Mouse (Mus musculus): ENCODE results near the gene U2af1. TPM values are rescaled to one million over a fixed set of nuclear protein-coding genes. Genes with fewer than 3 reads are reported as not detected.

Gene U2af1
- total and polyA plus RNA-seq, 3 experiments: 211 to 928 (median 498) TPM

- H3K27ac ChIP-seq (ENCODE audit: control insufficient read depth, low read depth, low read length): no peak overlapping the region
- no peak overlapping the region for H3K4me3 ChIP-seq (ENCODE audit: control insufficient read depth in 1 of 2, insufficient read depth in 1 of 2, low read depth in 2 of 2, low read length in 2 of 2)
- DNase-seq (ENCODE audit: low read depth, low spot score): no peak
- H3K9me3 ChIP-seq (replicated peaks; ENCODE audit: insufficient read depth, low read length): no peaks in the 10 kb centered on the region
- no peak for TF ChIP-seq NRF1 (IDR thresholded peaks at IDR 0.05; ENCODE audit: insufficient read depth, low read depth, low read length, poor library complexity, severe bottlenecking)
- no peak for TF ChIP-seq MAFK (IDR thresholded peaks at IDR 0.05; ENCODE audit: borderline replicate concordance, low read depth, low read length)
- TF ChIP-seq RAD21 (IDR thresholded peaks at IDR 0.05; ENCODE audit: low read depth, low read length): no peak
- no peak for TF ChIP-seq NELFE (IDR thresholded peaks at IDR 0.05; ENCODE audit: low read depth, low read length)
- TF ChIP-seq CHD1 (IDR thresholded peaks at IDR 0.05; ENCODE audit: low read depth, low read length): no peak
- no peak for TF ChIP-seq EP300 (IDR thresholded peaks at IDR 0.05; ENCODE audit: low read depth in 1 of 2, low read length in 2 of 2)
- no peak for TF ChIP-seq JUND (IDR thresholded peaks at IDR 0.05; ENCODE audit: low read depth, low read length)
- TF ChIP-seq CHD2 (IDR thresholded peaks at IDR 0.05; ENCODE audit: low read length): no peak
- no peak for TF ChIP-seq MYC (IDR thresholded peaks at IDR 0.05; ENCODE audit: low read depth, low read length)
- no peak for TF ChIP-seq CTCF (IDR thresholded peaks at IDR 0.05 in 2 of 3, conservative IDR thresholded peaks at IDR 0.05 in 1 of 3; ENCODE audit: control insufficient read depth in 1 of 3, insufficient read depth in 1 of 3, low read depth in 2 of 3, low read length in 3 of 3, poor library complexity in 1 of 3, severe bottlenecking in 1 of 3)
- TF ChIP-seq USF2 (IDR thresholded peaks at IDR 0.05; ENCODE audit: borderline replicate concordance in 1 of 2, insufficient read depth in 1 of 2, low read depth in 1 of 2, low read length in 2 of 2): no peak
- TF ChIP-seq POLR2AphosphoS5 (IDR thresholded peaks at IDR 0.05; ENCODE audit: borderline replicate concordance, low read depth, low read length): no peak
- no peak for TF ChIP-seq ELF1 (IDR thresholded peaks at IDR 0.05; ENCODE audit: low read depth, low read length)
- TF ChIP-seq MAZ (IDR thresholded peaks at IDR 0.05; ENCODE audit: low read depth, low read length): no peak
- no peak for TF ChIP-seq UBTF (IDR thresholded peaks at IDR 0.05; ENCODE audit: borderline replicate concordance, insufficient read depth, low read depth, low read length)
- no peak for TF ChIP-seq SIN3A (IDR thresholded peaks at IDR 0.05; ENCODE audit: low read length)
- no peak for TF ChIP-seq E2F4 (IDR thresholded peaks at IDR 0.05; ENCODE audit: borderline replicate concordance, low read depth, low read length)
- H3K27me3 ChIP-seq (ENCODE audit: control insufficient read depth in 1 of 2, insufficient read depth in 2 of 2, low read length in 2 of 2): no peaks in the 10 kb centered on the region; a peak in 1 of 4 replicates
- no peaks in the 10 kb centered on the region for H3K36me3 ChIP-seq (ENCODE audit: control insufficient read depth in 1 of 2, insufficient read depth in 2 of 2, low read length in 2 of 2)
- H3K79me2 ChIP-seq (ENCODE audit: control insufficient read depth, insufficient read depth, low read length, poor library complexity): no peaks in the 10 kb centered on the region
- H3K9ac ChIP-seq (ENCODE audit: control insufficient read depth, low read depth, low read length, poor library complexity, severe bottlenecking): no peak overlapping the region
- H3K4me1 ChIP-seq (ENCODE audit: control insufficient read depth in 1 of 2, insufficient read depth in 2 of 2, low read length in 2 of 2): no peaks in the 10 kb centered on the region
Observed at GRCm38 (mm10) chr17:31686225-31686564, 27.5 kb upstream of the U2af1 start.

- Histone ChIP-seq H3K79me2 (ENCODE audit: control insufficient read depth, insufficient read depth, low read length, poor library complexity) (no peaks in the 10 kb centered on the region), H3K27ac (ENCODE audit: control insufficient read depth, low read depth, low read length) (no peak overlapping the region)
Observed at GRCm38 (mm10) chr17:31685514-31686224, 27.0 kb upstream of the U2af1 start.

More at GRCm38 (mm10) chr17:31685514-31686224, 27.0 kb upstream of the U2af1 start:
- Histone ChIP-seq H3K4me3 (ENCODE audit: control insufficient read depth in 1 of 2, insufficient read depth in 1 of 2, low read depth in 2 of 2, low read length in 2 of 2) (no peak overlapping the region), H3K27me3 (ENCODE audit: control insufficient read depth in 1 of 2, insufficient read depth in 2 of 2, low read length in 2 of 2) (no peaks in the 10 kb centered on the region; a peak in 1 of 4 replicates), H3K9ac (ENCODE audit: control insufficient read depth, low read depth, low read length, poor library complexity, severe bottlenecking) (no peak overlapping the region; the same call in 1 of the 2 replicates), H3K4me1 (ENCODE audit: control insufficient read depth in 1 of 2, insufficient read depth in 2 of 2, low read length in 2 of 2) (no peaks in the 10 kb centered on the region), H3K36me3 (ENCODE audit: control insufficient read depth in 1 of 2, insufficient read depth in 2 of 2, low read length in 2 of 2) (no peaks in the 10 kb centered on the region), H3K9me3 (replicated peaks; ENCODE audit: insufficient read depth, low read length) (no peaks in the 10 kb centered on the region)
- TF ChIP-seq TCF12 (IDR thresholded peaks at IDR 0.05; ENCODE audit: low read depth, low read length): no peak
- TF ChIP-seq ZC3H11A (IDR thresholded peaks at IDR 0.05; ENCODE audit: low read depth, low read length): peak; percentile 77
- TF ChIP-seq ZKSCAN1 (IDR thresholded peaks at IDR 0.05; ENCODE audit: low read depth, low read length): no peak
- TF ChIP-seq ELF1 (IDR thresholded peaks at IDR 0.05; ENCODE audit: low read depth, low read length): no peak
- TF ChIP-seq POLR2AphosphoS5 (IDR thresholded peaks at IDR 0.05; ENCODE audit: borderline replicate concordance, low read depth, low read length): no peak
- peak; percentile 84 for TF ChIP-seq RAD21 (IDR thresholded peaks at IDR 0.05; ENCODE audit: low read depth, low read length)
- TF ChIP-seq CTCF (IDR thresholded peaks at IDR 0.05 in 2 of 3, conservative IDR thresholded peaks at IDR 0.05 in 1 of 3; ENCODE audit: control insufficient read depth in 1 of 3, insufficient read depth in 1 of 3, low read depth in 2 of 3, low read length in 3 of 3, poor library complexity in 1 of 3, severe bottlenecking in 1 of 3): peak; percentile 80 to 85 (median 80)
- no peak for TF ChIP-seq MAZ (IDR thresholded peaks at IDR 0.05; ENCODE audit: low read depth, low read length)
- TF ChIP-seq TAL1 (IDR thresholded peaks at IDR 0.05; ENCODE audit: low read length): no peak
- no peak for TF ChIP-seq UBTF (IDR thresholded peaks at IDR 0.05; ENCODE audit: borderline replicate concordance, insufficient read depth, low read depth, low read length)
- peak; percentile 88 for TF ChIP-seq SMC3 (IDR thresholded peaks at IDR 0.05; ENCODE audit: low read depth, low read length)
- no peak for TF ChIP-seq NELFE (IDR thresholded peaks at IDR 0.05; ENCODE audit: low read depth, low read length)
- no peak for TF ChIP-seq GABPA (IDR thresholded peaks at IDR 0.05; ENCODE audit: low read depth, low read length)
- no peak for TF ChIP-seq USF2 (IDR thresholded peaks at IDR 0.05; ENCODE audit: borderline replicate concordance in 1 of 2, insufficient read depth in 1 of 2, low read depth in 1 of 2, low read length in 2 of 2)
- TF ChIP-seq POLR2A (IDR thresholded peaks at IDR 0.05; ENCODE audit: control insufficient read depth in 1 of 2, insufficient read depth in 1 of 2, low read depth in 1 of 2, low read length in 2 of 2, poor library complexity in 1 of 2): no peak
- no peak for TF ChIP-seq E2F4 (IDR thresholded peaks at IDR 0.05; ENCODE audit: borderline replicate concordance, low read depth, low read length)
- no peak for TF ChIP-seq POLR2AphosphoS2 (IDR thresholded peaks at IDR 0.05; ENCODE audit: low read length)
- no peak for TF ChIP-seq CHD1 (IDR thresholded peaks at IDR 0.05; ENCODE audit: low read depth, low read length)
- DNase-seq (ENCODE audit: low read depth, low spot score): peak; percentile 86

Data from MEL (cell line).